Mouse (Mus musculus) C2C12 (cell line): ENCODE measurements around the gene Wiz. TPM values are rescaled to one million over a fixed set of nuclear protein-coding genes. Genes with fewer than 3 reads are reported as not detected.

Source experiments
- H3K27me3 ChIP-seq: one replicate; pipeline ENCODE4 v1.6.1; 2011; ENCODE audit not compliant: control insufficient read depth, insufficient read depth, insufficient read length
- H3K36me3 ChIP-seq: one replicate; pipeline ENCODE4 v1.6.1; 2011; ENCODE audit not compliant: control insufficient read depth, insufficient read depth
- H3K4me3 ChIP-seq: one replicate; pipeline ENCODE4 v1.5.1; 2011; ENCODE audit warnings: mild to moderate bottlenecking, control low read depth; ENCODE audit not compliant: poor library complexity, insufficient read depth, severe bottlenecking
- H3K79me2 ChIP-seq: one replicate; pipeline ENCODE4 v1.6.1; 2011; ENCODE audit not compliant: control insufficient read depth, insufficient read depth
- H3K79me3 ChIP-seq: one replicate; pipeline ENCODE4 v1.6.1; 2011; ENCODE audit warnings: low read depth, control low read depth
- H3ac ChIP-seq: one replicate; pipeline ENCODE3; 2011; ENCODE audit warnings: low read depth; ENCODE audit not compliant: control insufficient read depth, insufficient read length
- CEBPB ChIP-seq: IDR thresholded peaks from one replicate; pipeline ENCODE4 v1.6.1; 2011; ENCODE audit warnings: low read depth, mild to moderate bottlenecking, control low read depth, moderate library complexity
- CTCF ChIP-seq: IDR thresholded peaks from one replicate; pipeline ENCODE4 v1.5.1; 2011; ENCODE audit not compliant: control insufficient read depth, insufficient read depth, insufficient read length
- FOSL1 ChIP-seq: IDR thresholded peaks from one replicate; pipeline ENCODE4 v1.8.0; 2011; ENCODE audit warnings: mild to moderate bottlenecking, low read length; ENCODE audit not compliant: poor library complexity, insufficient read depth, severe bottlenecking
- MAX ChIP-seq: IDR thresholded peaks from one replicate; pipeline ENCODE4 v1.6.1; 2011; ENCODE audit warnings: mild to moderate bottlenecking, control low read depth
- MYOD1 ChIP-seq: IDR thresholded peaks from one replicate; pipeline ENCODE4 v1.6.1; 2011; ENCODE audit warnings: low read depth; ENCODE audit not compliant: control insufficient read depth, insufficient read length
- MYOG ChIP-seq: IDR thresholded peaks from one replicate; pipeline ENCODE4 v1.6.1; 2011; ENCODE audit not compliant: control insufficient read depth, insufficient read length; ENCODE audit errors: extremely low read depth
- USF1 ChIP-seq: IDR thresholded peaks from one replicate; pipeline ENCODE4 v1.6.1; 2011; ENCODE audit warnings: low read depth, mild to moderate bottlenecking, control low read depth, moderate library complexity
- polyA plus RNA-seq: library from polyadenylated mRNA; unstranded; fragments of >200 nt; fragmentation: generic; extraction: Trizol; gene quantifications from one replicate; pipeline ENCODE4 v1.2.1, GENCODE M21; 2012; ENCODE audit warnings: missing spikeins

The Wiz gene
- polyA plus RNA-seq, 1 experiment = 23.0 TPM

DNA sequence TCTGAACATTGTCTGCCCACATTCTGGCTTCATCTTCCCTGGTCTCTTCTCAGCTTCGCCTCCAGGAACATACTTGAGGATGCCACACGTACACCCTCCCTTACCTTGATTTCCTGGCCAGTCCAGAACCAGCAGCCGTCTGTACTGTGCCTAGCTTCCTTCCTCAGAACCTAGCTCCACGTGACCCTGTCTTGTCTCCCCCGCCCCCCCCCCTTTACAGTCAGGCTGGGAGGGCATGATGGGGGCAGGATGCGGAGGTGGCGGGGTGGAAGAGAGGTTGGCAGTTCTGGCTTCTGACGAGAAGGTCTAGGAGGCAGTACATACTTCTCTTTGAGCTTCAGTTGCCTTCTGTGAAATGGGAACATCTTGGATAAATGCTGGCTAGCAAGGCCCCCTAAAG, 14.2 kb upstream of the Wiz start, which contains the start of gene Rasal3:
Gene Rasal3 (minus strand): TSS at position 167 of the 400 bp plus-strand sequence.
- Histone ChIP-seq H3K79me2 (no peaks in the 10 kb centered on the region), H3K27me3 (peaks cover 14% of the 10 kb centered on the region), H3K4me3 (no peak within 1 kb of the TSS), H3K36me3 (no peaks in the 10 kb centered on the region), H3ac (no peak within 1 kb of the TSS), H3K79me3 (no peaks in the 10 kb centered on the region)
- TF ChIP-seq MYOD1 (no peak), USF1 (no peak), CEBPB (no peak), MYOG (no peak), CTCF (no peak), FOSL1 (no peak)

DNA sequence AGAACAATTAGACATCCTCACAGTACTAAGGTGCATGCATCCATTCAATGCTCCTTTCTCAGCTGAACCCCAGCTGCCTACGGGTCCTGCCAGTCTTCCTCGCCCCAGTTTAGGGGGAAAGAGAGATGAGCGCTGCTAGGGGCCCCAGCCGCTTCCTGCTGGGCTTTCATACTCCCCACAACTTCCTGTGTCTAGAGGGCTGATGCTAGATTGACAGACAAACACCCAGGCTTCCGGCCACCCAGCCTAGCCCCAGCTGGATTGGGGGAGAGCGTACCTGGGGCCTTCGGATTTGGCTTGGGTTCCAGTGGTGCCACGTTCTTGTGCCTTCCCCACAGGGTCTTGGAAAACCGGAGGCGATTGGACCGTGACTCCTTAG, 13.5 kb upstream of the Wiz start:
- H3K36me3 ChIP-seq = no peaks in the 10 kb centered on the region
- TF ChIP-seq CEBPB = no peak
- TF ChIP-seq MYOG = no peak
- TF ChIP-seq CTCF = no peak
- no peak for TF ChIP-seq FOSL1
- TF ChIP-seq MYOD1 = no peak
- no peak for TF ChIP-seq MAX
- H3K4me3 ChIP-seq = no peak overlapping the region
- no peak overlapping the region for H3ac ChIP-seq
- H3K27me3 ChIP-seq = peaks cover 20% of the 10 kb centered on the region
- H3K79me3 ChIP-seq = no peaks in the 10 kb centered on the region
- H3K79me2 ChIP-seq = no peaks in the 10 kb centered on the region

DNA sequence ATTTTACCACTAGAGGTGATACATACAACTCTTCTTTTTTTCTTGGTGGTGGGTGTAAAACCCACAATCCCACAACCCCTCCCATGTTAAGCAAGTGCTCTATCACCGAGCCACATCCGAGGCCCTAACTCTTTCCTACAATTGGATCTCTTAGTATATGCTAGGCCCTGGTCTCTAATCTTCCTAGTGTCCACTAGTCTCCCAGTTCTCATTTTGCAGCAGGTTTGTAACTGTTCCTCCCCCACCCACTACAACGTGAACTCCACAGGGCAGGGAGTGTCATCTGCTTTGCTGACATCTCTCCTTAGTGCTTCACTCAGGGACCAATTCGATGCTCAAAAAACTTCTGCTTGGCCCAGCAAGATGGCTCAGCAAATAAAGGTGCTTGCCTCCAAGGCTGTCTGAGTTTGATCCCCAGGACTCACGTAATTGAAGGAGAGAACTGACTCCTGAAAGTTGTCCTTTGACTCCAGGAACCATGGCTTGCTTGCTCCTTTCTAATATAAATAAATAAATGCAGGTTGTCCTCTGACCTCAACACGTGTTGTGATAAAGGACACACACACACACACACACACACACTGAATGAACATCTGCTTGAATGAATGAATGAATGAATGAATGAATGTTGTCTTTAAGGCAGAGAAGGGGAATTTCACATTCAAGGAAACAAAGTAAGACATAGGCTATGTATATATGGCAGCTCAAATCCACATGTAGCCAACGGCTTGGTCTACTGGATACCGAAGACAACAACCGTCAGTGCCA, 13.0 kb upstream of the Wiz start:
- TF ChIP-seq FOSL1 = no peak
- TF ChIP-seq USF1 = no peak
- no peak for TF ChIP-seq MAX
- TF ChIP-seq MYOG = no peak
- TF ChIP-seq CEBPB = no peak
- no peak for TF ChIP-seq MYOD1
- TF ChIP-seq CTCF = no peak
- no peaks in the 10 kb centered on the region for H3K36me3 ChIP-seq
- no peaks in the 10 kb centered on the region for H3K79me3 ChIP-seq
- no peak overlapping the region for H3ac ChIP-seq
- no peaks in the 10 kb centered on the region for H3K79me2 ChIP-seq
- peaks cover 26% of the 10 kb centered on the region for H3K27me3 ChIP-seq
- no peak overlapping the region for H3K4me3 ChIP-seq

DNA sequence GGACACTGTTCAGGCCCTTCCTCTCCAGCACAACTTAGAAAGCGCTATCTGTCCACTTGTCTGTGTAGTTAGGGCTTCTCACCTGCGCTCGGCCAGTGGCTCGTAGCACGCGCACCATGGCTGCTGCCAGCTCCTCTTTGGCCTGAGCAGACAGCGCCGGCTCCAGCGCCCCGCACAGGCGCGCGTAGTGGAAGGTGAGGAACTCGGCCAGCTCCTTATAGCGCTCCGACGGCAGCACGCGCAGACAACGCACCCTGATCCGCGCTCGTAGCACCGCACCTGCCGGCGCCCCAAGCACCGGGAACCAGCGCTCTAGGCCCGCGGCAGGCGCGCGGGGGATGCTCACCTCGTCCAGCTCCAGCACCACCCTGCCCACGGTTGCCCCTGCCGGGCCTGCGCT, 7.0 kb upstream of the Wiz start:
- Histone ChIP-seq H3K79me3 (no peaks in the 10 kb centered on the region), H3K79me2 (no peaks in the 10 kb centered on the region), H3K27me3 (peaks cover 73% of the 10 kb centered on the region), H3ac (no peak overlapping the region), H3K36me3 (no peaks in the 10 kb centered on the region), H3K4me3 (no peak overlapping the region)
- TF ChIP-seq FOSL1 (no peak), MAX (no peak), MYOD1 (no peak), CEBPB (no peak), MYOG (no peak), USF1 (no peak), CTCF (no peak)

DNA sequence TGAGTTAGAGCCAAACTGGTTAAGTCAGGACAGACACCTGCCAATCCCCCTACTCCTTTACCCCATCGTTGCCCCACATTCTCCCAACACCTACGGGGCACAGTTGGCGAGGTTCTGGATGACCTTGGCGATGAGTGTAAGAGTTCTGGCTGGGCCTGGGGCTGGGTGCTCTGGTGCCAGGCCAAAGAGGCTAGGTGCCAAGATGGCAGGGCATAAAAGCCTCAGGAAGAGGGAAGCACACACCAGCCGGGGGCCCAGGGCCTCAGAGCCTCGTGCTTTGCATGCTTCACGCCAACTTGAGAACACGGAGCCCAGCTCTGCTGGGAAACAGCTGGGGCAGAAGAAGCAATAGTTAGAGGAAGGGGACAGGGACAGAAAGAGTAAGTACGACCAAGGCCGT, 4.7 kb upstream of the Wiz start:
- peaks cover 70% of the 10 kb centered on the region for H3K27me3 ChIP-seq
- no peaks in the 10 kb centered on the region for H3K79me2 ChIP-seq

More for the DNA sequence above, 4.7 kb upstream of the Wiz start:
- TF ChIP-seq MYOD1 (no peak), MAX (no peak), USF1 (no peak), CTCF (no peak), FOSL1 (no peak), MYOG (no peak), CEBPB (no peak)
- Histone ChIP-seq H3ac (no peak overlapping the region), H3K79me3 (no peaks in the 10 kb centered on the region), H3K36me3 (no peaks in the 10 kb centered on the region), H3K4me3 (no peak overlapping the region)
